8 mouse cellular contexts compared by ENCODE assay signal in genomic region chr12:84191190-84191589, GRCm38 (mm10). TPM values are rescaled to one million over a fixed set of nuclear protein-coding genes. Genes with fewer than 3 reads are reported as not detected.
DNase-seq lines count a peak whose midpoint lies in the region; ATAC-seq and TF ChIP-seq lines count a peak whose summit lies in the region.

No protein-coding gene starts in this region.

- H3K4me2 ChIP-seq in intestine, embryonic 14.5 days (ENCODE audit: low read length), result peak overlapping the region; percentile 85
- H3K4me2 ChIP-seq in intestine, embryonic 16.5 days (ENCODE audit: low read depth, low read length), result no peak overlapping the region
- H3K4me2 ChIP-seq in hindbrain, embryonic 16.5 days (ENCODE audit: low read length), result peak overlapping the region; percentile 88
- peak overlapping the region; percentile 95; the same call in 1 of the 2 replicates for H3K4me2 ChIP-seq in midbrain, embryonic 15.5 days

- H3K4me1 ChIP-seq in intestine, embryonic 14.5 days (replicated peaks; ENCODE audit: control insufficient read depth, insufficient read depth, low read length), result peaks cover 76% of the 10 kb centered on the region
- peaks cover 70% of the 10 kb centered on the region for H3K4me1 ChIP-seq in intestine, embryonic 16.5 days (ENCODE audit: control insufficient read depth, insufficient read depth, low read length)
- peaks cover 86% of the 10 kb centered on the region for H3K4me1 ChIP-seq in embryonic facial prominence, embryonic 10.5 days
- H3K4me1 ChIP-seq in hindbrain, embryonic 16.5 days (ENCODE audit: control insufficient read depth, insufficient read depth, low read depth, low read length), result peaks cover 61% of the 10 kb centered on the region
- H3K4me1 ChIP-seq in midbrain, embryonic 15.5 days, result peaks cover 61% of the 10 kb centered on the region

- no peak overlapping the region for H3K9ac ChIP-seq in intestine, embryonic 14.5 days (ENCODE audit: low read length)
- H3K9ac ChIP-seq in intestine, embryonic 16.5 days (ENCODE audit: low read depth, low read length), result no peak overlapping the region
- 0 out of 2 replicates have a peak overlapping the region, but pooled peaks have one; percentile 5 for H3K9ac ChIP-seq in hindbrain, embryonic 16.5 days (ENCODE audit: low read depth, low read length)
- no peak overlapping the region for H3K9ac ChIP-seq in midbrain, embryonic 15.5 days

- 0 out of 2 replicates have a peak, but pooled peaks cover 3% of the 10 kb centered on the region for H3K9me3 ChIP-seq in intestine, embryonic 14.5 days (ENCODE audit: control insufficient read depth, low read length)
- no peaks in the 10 kb centered on the region for H3K9me3 ChIP-seq in intestine, embryonic 16.5 days (ENCODE audit: control insufficient read depth, low read length)
- peaks cover 3% of the 10 kb centered on the region; the same call in 1 of the 2 replicates for H3K9me3 ChIP-seq in embryonic facial prominence, embryonic 10.5 days
- no peaks in the 10 kb centered on the region for H3K9me3 ChIP-seq in hindbrain, embryonic 16.5 days (ENCODE audit: control insufficient read depth, low read length)
- H3K9me3 ChIP-seq in midbrain, embryonic 15.5 days, result no peaks in the 10 kb centered on the region

- H3K27ac ChIP-seq in intestine, embryonic 14.5 days (ENCODE audit: low read depth), result no peak overlapping the region
- H3K27ac ChIP-seq in intestine, embryonic 16.5 days (ENCODE audit: low read length), result no peak overlapping the region
- H3K27ac ChIP-seq in embryonic facial prominence, embryonic 10.5 days (replicated peaks), result no peak overlapping the region
- no peak overlapping the region for H3K27ac ChIP-seq in hindbrain, embryonic 16.5 days (ENCODE audit: low read depth, low read length)
- H3K27ac ChIP-seq in midbrain, embryonic 15.5 days, result no peak overlapping the region
- no peak overlapping the region for H3K27ac ChIP-seq in left cerebral cortex, adult 2 months

- 0 out of 2 replicates have a peak overlapping the region, but pooled peaks have one; percentile 72 for H3K4me3 ChIP-seq in intestine, embryonic 14.5 days (ENCODE audit: low read depth, low read length)
- H3K4me3 ChIP-seq in intestine, embryonic 16.5 days (ENCODE audit: low read length), result no peak overlapping the region
- H3K4me3 ChIP-seq in embryonic facial prominence, embryonic 10.5 days, result peak overlapping the region; percentile 83
- H3K4me3 ChIP-seq in hindbrain, embryonic 16.5 days (ENCODE audit: low read length), result no peak overlapping the region
- 0 out of 2 replicates have a peak overlapping the region, but pooled peaks have one; percentile 0 for H3K4me3 ChIP-seq in midbrain, embryonic 15.5 days
- H3K4me3 ChIP-seq in left cerebral cortex, adult 2 months, result no peak overlapping the region; the same call in 1 of the 2 replicates

- no peak for ATAC-seq in intestine, embryonic 14.5 days (replicated peaks; ENCODE audit: low FRiP score, low TSS enrichment, low read depth)
- ATAC-seq in intestine, embryonic 16.5 days, result no peak
- no peak for ATAC-seq in hindbrain, embryonic 16.5 days
- no peak for ATAC-seq in midbrain, embryonic 15.5 days (replicated peaks)

- H3K27me3 ChIP-seq in intestine, embryonic 14.5 days (replicated peaks; ENCODE audit: control insufficient read depth, insufficient read depth, low read length), result no peaks in the 10 kb centered on the region
- no peaks in the 10 kb centered on the region for H3K27me3 ChIP-seq in intestine, embryonic 16.5 days (replicated peaks; ENCODE audit: control insufficient read depth, insufficient read depth, low read length)
- no peaks in the 10 kb centered on the region for H3K27me3 ChIP-seq in embryonic facial prominence, embryonic 10.5 days (replicated peaks; ENCODE audit: low read depth, poor library complexity, severe bottlenecking)
- H3K27me3 ChIP-seq in hindbrain, embryonic 16.5 days (replicated peaks; ENCODE audit: control insufficient read depth, insufficient read depth, low read length), result no peaks in the 10 kb centered on the region
- no peaks in the 10 kb centered on the region for H3K27me3 ChIP-seq in midbrain, embryonic 15.5 days (replicated peaks)

- H3K36me3 ChIP-seq in intestine, embryonic 14.5 days (ENCODE audit: control insufficient read depth, insufficient read depth, low read length), result no peaks in the 10 kb centered on the region
- H3K36me3 ChIP-seq in intestine, embryonic 16.5 days (ENCODE audit: control insufficient read depth, insufficient read depth, low read length), result peaks cover 6% of the 10 kb centered on the region
- H3K36me3 ChIP-seq in embryonic facial prominence, embryonic 10.5 days (replicated peaks), result peaks cover 20% of the 10 kb centered on the region
- no peaks in the 10 kb centered on the region for H3K36me3 ChIP-seq in hindbrain, embryonic 16.5 days (ENCODE audit: control insufficient read depth, insufficient read depth, low read length)
- H3K36me3 ChIP-seq in midbrain, embryonic 15.5 days (replicated peaks), result no peaks in the 10 kb centered on the region

- WGBS in intestine, embryonic 14.5 days, result 65% methylated on average over 7 of the region's 7 CpGs
- 74% methylated on average over 7 of the region's 7 CpGs for WGBS in intestine, embryonic 16.5 days
- WGBS in embryonic facial prominence, embryonic 10.5 days, result 66% methylated on average over 7 of the region's 7 CpGs
- 59% methylated on average over 7 of the region's 7 CpGs for WGBS in hindbrain, embryonic 16.5 days
- WGBS in midbrain, embryonic 15.5 days, result 59% methylated on average over 7 of the region's 7 CpGs

- no peak for TF ChIP-seq CTCF in left cerebral cortex, adult 2 months (IDR thresholded peaks at IDR 0.05)

- DNase-seq in intestine, embryonic 14.5 days (ENCODE audit: low spot score), result no peak
- no peak for DNase-seq in embryonic facial prominence, embryonic 10.5 days (ENCODE audit: low spot score)
- no peak for DNase-seq in embryo, embryonic 11 days
- DNase-seq in left cerebral cortex, adult 2 months (ENCODE audit: extremely low spot score in 1 of 2, low spot score in 2 of 2), result no peak
- no peak for DNase-seq in frontal cortex, postnatal 10 days (ENCODE audit: low spot score in 2 of 2)

- intact Hi-C loops in left cerebral cortex, adult 2 months (cut with DNase I), result no loop called here

RNA-seq across cellular contexts. Expression of gene Elmsan1, which starts 27.5 kb away (rescaled TPM):
- polyA plus RNA-seq in intestine, embryonic 14.5 days (2014; fragmentation: Nextera tagmentation; extraction: Ambion mirVana), result 8.2 and 8.8 TPM in 2 replicates
- 6.3 and 6.7 TPM in 2 replicates for polyA plus RNA-seq in intestine, embryonic 16.5 days (2015; fragmentation: Nextera tagmentation; extraction: Ambion mirVana)
- polyA plus RNA-seq in embryonic facial prominence, embryonic 10.5 days (2016; fragmentation: Nextera tagmentation; extraction: Ambion mirVana), result 7.3 and 8.2 TPM in 2 replicates
- polyA plus RNA-seq in hindbrain, embryonic 16.5 days (2015; fragmentation: Nextera tagmentation; extraction: Ambion mirVana), result 3.1 and 4.3 TPM in 2 replicates
- 4.3 and 4.4 TPM in 2 replicates for polyA plus RNA-seq in midbrain, embryonic 15.5 days (2015; fragmentation: Nextera tagmentation; extraction: Ambion mirVana)
- total RNA-seq in left cerebral cortex, adult 2 months (2021), result 10 to 100 TPM; 16.6 to 22.8 TPM

RNA-seq across cellular contexts. Expression of gene Pnma1, which starts 42.9 kb away (rescaled TPM):
- polyA plus RNA-seq in intestine, embryonic 14.5 days (2014; fragmentation: Nextera tagmentation; extraction: Ambion mirVana), result 0.56 and 0.84 TPM in 2 replicates
- polyA plus RNA-seq in intestine, embryonic 16.5 days (2015; fragmentation: Nextera tagmentation; extraction: Ambion mirVana), result 0.34 and 0.67 TPM in 2 replicates
- polyA plus RNA-seq in embryonic facial prominence, embryonic 10.5 days (2016; fragmentation: Nextera tagmentation; extraction: Ambion mirVana), result 1.3 and 1.6 TPM in 2 replicates
- polyA plus RNA-seq in hindbrain, embryonic 16.5 days (2015; fragmentation: Nextera tagmentation; extraction: Ambion mirVana), result 4.7 and 4.8 TPM in 2 replicates
- polyA plus RNA-seq in midbrain, embryonic 15.5 days (2015; fragmentation: Nextera tagmentation; extraction: Ambion mirVana), result 6.5 and 7.7 TPM in 2 replicates
- 1 to 10 TPM; 4.8 to 5.1 TPM for total RNA-seq in left cerebral cortex, adult 2 months (2021)

Comparison
In these comparisons a context has a peak if more than half of its experiments do, and no peak if none do; other contexts are left out.
1. H3K4me3 ChIP-seq: peak in intestine, embryonic 14.5 days (single experiment), embryonic facial prominence, embryonic 10.5 days (single experiment) and midbrain, embryonic 15.5 days (single experiment); none in intestine, embryonic 16.5 days (single experiment), hindbrain, embryonic 16.5 days (single experiment) and left cerebral cortex, adult 2 months (single experiment).